Mouse (Mus musculus) testis, adult 2 months (tissue): Measurements from ENCODE around the gene 9130213A22Rik.

Experiments used
- CTCF ChIP-seq: fragments of 200-500 bp; IDR thresholded peaks from 2 replicates; pipeline ENCODE4 v1.5.1; 2012; ENCODE audit warnings: low read depth, mild to moderate bottlenecking, inconsistent platforms, low read length, moderate library complexity; ENCODE audit not compliant: control insufficient read depth, insufficient read depth, insufficient replicate concordance
- POLR2A ChIP-seq: fragments of 200-500 bp; IDR thresholded peaks from 2 replicates; pipeline ENCODE4 v1.6.1; 2012; ENCODE audit warnings: low read depth, mild to moderate bottlenecking, inconsistent platforms, low read length, moderate library complexity; ENCODE audit not compliant: control insufficient read depth

- TF ChIP-seq CTCF (no peak), POLR2A (no peak)
Observed at GRCm38 (mm10) chr11:69073065-69073888, 49.1 kb downstream of the 9130213A22Rik start.
